Comparison of ENCODE assay signal across 8 mouse cellular contexts in genomic region chr4:102516982-102517630, GRCm38 (mm10).
DNase-seq lines count a peak whose midpoint lies in the region; ATAC-seq and TF ChIP-seq lines count a peak whose summit lies in the region.

No protein-coding gene starts in this region.

- no peak for TF ChIP-seq CTCF in liver, adult 2 months (IDR thresholded peaks at IDR 0.05; ENCODE audit: low read depth, low read length)

- H3K27me3 ChIP-seq in heart, embryonic 12.5 days (replicated peaks) = no peaks in the 10 kb centered on the region
- no peaks in the 10 kb centered on the region for H3K27me3 ChIP-seq in liver, adult 2 months (ENCODE audit: control insufficient read depth, insufficient read depth, low read length)
- H3K27me3 ChIP-seq in midbrain, embryonic 14.5 days (ENCODE audit: control insufficient read depth, insufficient read depth, low read length) = no peaks in the 10 kb centered on the region

- H3K4me1 ChIP-seq in heart, embryonic 12.5 days (replicated peaks) = peaks cover 24% of the 10 kb centered on the region
- peaks cover 18% of the 10 kb centered on the region for H3K4me1 ChIP-seq in liver, adult 2 months (ENCODE audit: control insufficient read depth, insufficient read depth, low read length)
- H3K4me1 ChIP-seq in midbrain, embryonic 14.5 days (ENCODE audit: control insufficient read depth, insufficient read depth, low read length) = peaks cover under 1% of the 10 kb centered on the region; the same call in 1 of the 2 replicates

- DNase-seq in left cerebral cortex, postnatal 14 days (ENCODE audit: low spot score in 2 of 2) = peak; percentile 57 to 64
- DNase-seq in left cerebral cortex, postnatal 36 days (ENCODE audit: low spot score in 2 of 2) = no peak
- DNase-seq in adrenal gland, postnatal 25 days = peak; percentile 7
- DNase-seq in liver, adult 2 months (ENCODE audit: extremely low read depth, low read depth, low spot score) = peak; percentile 57
- peak; percentile 45 for DNase-seq in right cerebral cortex, postnatal 14 days
- DNase-seq in embryo, embryonic 11 days = no peak
- no peak for DNase-seq in midbrain, embryonic 14.5 days

- no peak overlapping the region for H3K4me2 ChIP-seq in heart, embryonic 12.5 days
- no peak overlapping the region for H3K4me2 ChIP-seq in midbrain, embryonic 14.5 days (ENCODE audit: low read length)

- H3K27ac ChIP-seq in heart, embryonic 12.5 days (ENCODE audit: poor library complexity, severe bottlenecking) = peak overlapping the region; percentile 25; the same call in 1 of the 2 replicates
- 0 out of 2 replicates have a peak overlapping the region, but pooled peaks have one; percentile 22 for H3K27ac ChIP-seq in liver, adult 2 months (replicated peaks; ENCODE audit: insufficient read depth, low read depth, low read length)
- no peak overlapping the region for H3K27ac ChIP-seq in midbrain, embryonic 14.5 days (replicated peaks; ENCODE audit: low read depth, low read length)

- H3K9me3 ChIP-seq in heart, embryonic 12.5 days (replicated peaks) = no peaks in the 10 kb centered on the region
- H3K9me3 ChIP-seq in midbrain, embryonic 14.5 days (ENCODE audit: control insufficient read depth, low read length) = no peaks in the 10 kb centered on the region

- ATAC-seq in heart, embryonic 12.5 days (ENCODE audit: insufficient number of reproducible peaks, low FRiP score) = no peak
- ATAC-seq in midbrain, embryonic 14.5 days (ENCODE audit: low FRiP score, low TSS enrichment) = no peak

- H3K4me3 ChIP-seq in heart, embryonic 12.5 days = no peak overlapping the region
- H3K4me3 ChIP-seq in liver, adult 2 months (ENCODE audit: insufficient read depth, low read depth, low read length) = no peak overlapping the region
- H3K4me3 ChIP-seq in midbrain, embryonic 14.5 days (replicated peaks; ENCODE audit: low read depth, low read length) = no peak overlapping the region

- no peak overlapping the region for H3K9ac ChIP-seq in heart, embryonic 12.5 days
- H3K9ac ChIP-seq in liver, adult 2 months (ENCODE audit: low read depth, low read length) = no peak overlapping the region
- no peak overlapping the region for H3K9ac ChIP-seq in midbrain, embryonic 14.5 days (replicated peaks; ENCODE audit: low read length)

- H3K79me2 ChIP-seq in liver, adult 2 months (ENCODE audit: control insufficient read depth, insufficient read depth, low read length) = no peaks in the 10 kb centered on the region

- intact Hi-C loops in left cerebral cortex, postnatal 14 days (cut with DNase I) = no loop called here
- intact Hi-C loops in left cerebral cortex, postnatal 36 days (cut with DNase I) = no loop called here

- WGBS in heart, embryonic 12.5 days = 62% methylated on average over 7 of the region's 7 CpGs
- WGBS in liver, adult 2 months = 66% methylated on average over 7 of the region's 7 CpGs
- WGBS in midbrain, embryonic 14.5 days = 77% methylated on average over 7 of the region's 7 CpGs

- no peak for TF ChIP-seq POLR2A in liver, adult 2 months (IDR thresholded peaks at IDR 0.05; ENCODE audit: extremely low read depth, insufficient read depth, low read length)

- H3K36me3 ChIP-seq in heart, embryonic 12.5 days = no peaks in the 10 kb centered on the region
- no peaks in the 10 kb centered on the region for H3K36me3 ChIP-seq in liver, adult 2 months (ENCODE audit: control insufficient read depth, insufficient read depth, low read length)
- no peaks in the 10 kb centered on the region for H3K36me3 ChIP-seq in midbrain, embryonic 14.5 days (ENCODE audit: control insufficient read depth, insufficient read depth, low read length)

Comparison
In these comparisons a context has a peak if more than half of its experiments do, and no peak if none do; other contexts are left out.
1. DNase-seq: peak in left cerebral cortex, postnatal 14 days (2 of 2), adrenal gland, postnatal 25 days (single experiment), liver, adult 2 months (single experiment) and right cerebral cortex, postnatal 14 days (single experiment); none in left cerebral cortex, postnatal 36 days (0 of 2), embryo, embryonic 11 days (single experiment) and midbrain, embryonic 14.5 days (single experiment).